Mouse (Mus musculus) midbrain, embryonic 11.5 days (tissue): ENCODE data around the gene Cd244a. TPM values are rescaled to one million over a fixed set of nuclear protein-coding genes. Genes with fewer than 3 reads are reported as not detected.

Experiments used
- ATAC-seq: fragments of 200-750 bp; cut with Nextera tagmentation; 2 replicates; pipeline ENCODE4 v1.8.0; 2017; ENCODE audit warnings: moderate TSS enrichment, moderate library complexity; ENCODE audit not compliant: low FRiP score
- DNase-seq: peaks from one replicate; pipeline ENCODE4 v3.0.0; 2015; ENCODE audit warnings: low spot score; ENCODE audit errors: missing footprints
- H3K27ac ChIP-seq: fragments of 300-500 bp; sonication (generic); 2 replicates; pipeline ENCODE4 v1.5.1; 2014; ENCODE audit warnings: low read depth, low read length
- H3K27me3 ChIP-seq: fragments of 300-500 bp; sonication (generic); 2 replicates; pipeline ENCODE4 v1.6.1; 2014; ENCODE audit warnings: mild to moderate bottlenecking, low read length, moderate library complexity, mixed read lengths; ENCODE audit not compliant: control insufficient read depth, insufficient read depth
- H3K36me3 ChIP-seq: fragments of 300-500 bp; sonication (generic); 2 replicates; pipeline ENCODE4 v1.6.1; 2014; ENCODE audit warnings: mild to moderate bottlenecking, low read length, moderate library complexity, mixed read lengths; ENCODE audit not compliant: control insufficient read depth, insufficient read depth
- H3K4me1 ChIP-seq: fragments of 300-500 bp; sonication (generic); 2 replicates; pipeline ENCODE4 v1.6.1; 2014; ENCODE audit warnings: low read length; ENCODE audit not compliant: control insufficient read depth, insufficient read depth
- H3K4me2 ChIP-seq: fragments of 300-500 bp; sonication (generic); 2 replicates; pipeline ENCODE4 v1.6.1; 2014; ENCODE audit warnings: mild to moderate bottlenecking, moderate library complexity
- H3K4me3 ChIP-seq: fragments of 300-500 bp; sonication (generic); 2 replicates; pipeline ENCODE4 v1.5.1; 2014; ENCODE audit warnings: low read depth, low read length
- H3K9ac ChIP-seq: fragments of 300-500 bp; sonication (generic); 2 replicates; pipeline ENCODE4 v1.6.1; 2014; ENCODE audit warnings: low read length
- H3K9me3 ChIP-seq: fragments of 300-500 bp; sonication (generic); 2 replicates; pipeline ENCODE4 v1.6.1; 2016; ENCODE audit warnings: low read length; ENCODE audit not compliant: control insufficient read depth
- WGBS: fragments of 180-500 bp; shearing (Covaris S2); extraction: QIAGEN DNeasy Blood & Tissue Kit; methylation state at CpG from one replicate; pipeline ENCODE4 v1.1.7; 2014; 5-methylcytosine and 5-hydroxymethylcytosine counted together
- microRNA-seq: library from miRNA; unstranded; fragments of <30 nt; microRNA quantifications from one replicate; pipeline ENCODE4, GENCODE M21; 2017
- polyA plus RNA-seq: library from polyadenylated mRNA; unstranded; fragments of >200 nt; fragmentation: Nextera tagmentation; extraction: Ambion mirVana; gene quantifications from 2 replicates; pipeline ENCODE4 v1.2.1, GENCODE M21; 2014

Gene Cd244a
- polyA plus RNA-seq, 1 experiment from 2014 or later, result not detected

- H3K27me3 ChIP-seq, result no peaks in the 10 kb centered on the region
- 91% methylated on average over 5 of the region's 5 CpGs for WGBS
- H3K9ac ChIP-seq, result no peak within 1 kb of the TSS
- DNase-seq (no peak), ATAC-seq (no peak)
- no peak within 1 kb of the TSS for H3K4me2 ChIP-seq
- H3K27ac ChIP-seq, result no peak within 1 kb of the TSS
- H3K4me1 ChIP-seq, result no peaks in the 10 kb centered on the region
- no peaks in the 10 kb centered on the region for H3K36me3 ChIP-seq
- H3K4me3 ChIP-seq, result no peak within 1 kb of the TSS
- H3K9me3 ChIP-seq, result no peaks in the 10 kb centered on the region
These were observed 93.7 kb downstream of the Cd244a start, which contains the start of gene Slamf7 for GRCm38 (mm10) chr1:171652734-171653133. TSS of gene Slamf7 (minus strand) at chr1:171653035.

DNA sequence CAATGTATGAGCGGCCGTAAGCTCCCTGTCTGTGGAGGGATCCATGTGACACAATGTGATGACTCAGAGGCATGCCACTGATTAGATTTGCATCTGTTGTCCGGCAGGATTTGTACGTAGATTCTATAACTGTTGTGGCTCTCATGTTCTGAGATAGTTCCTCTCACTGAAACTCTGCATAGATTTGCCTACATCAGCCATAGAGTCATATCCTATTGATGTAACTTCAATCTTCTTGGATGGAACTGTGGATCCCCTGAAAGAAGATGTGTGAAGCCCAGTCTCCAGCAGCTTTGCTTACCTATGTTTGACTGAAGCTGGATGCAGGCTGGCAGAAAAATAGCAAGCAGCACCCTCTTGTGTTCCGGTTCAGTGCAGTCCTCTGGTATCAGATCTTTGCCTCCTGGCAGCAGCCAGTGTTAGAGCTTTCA, 99.6 kb downstream of the Cd244a start:
- Histone ChIP-seq H3K27me3 (no peaks in the 10 kb centered on the region), H3K4me2 (no peak overlapping the region), H3K4me3 (no peak overlapping the region), H3K9ac (no peak overlapping the region), H3K4me1 (no peaks in the 10 kb centered on the region), H3K36me3 (no peaks in the 10 kb centered on the region), H3K27ac (no peak overlapping the region), H3K9me3 (no peaks in the 10 kb centered on the region)
- DNase-seq (no peak), ATAC-seq (no peak)
- 85% methylated on average over 5 of the region's 5 CpGs for WGBS

Small RNA genes lying within 50 kb of the gene (microRNA-seq; reads per million reads assigned to microRNA genes)
- not detected for gene Mir7683

Other genes with a start within 250 kb of the Cd244a start
- gene Dedd, start 230.0 kb upstream of the Cd244a start, polyA plus RNA-seq, result 45.1 and 46.7 TPM in 2 replicates
- gene Nit1, start 213.5 kb upstream of the Cd244a start, polyA plus RNA-seq, result 31.9 and 32.7 TPM in 2 replicates
- gene Pfdn2, start 213.5 kb upstream of the Cd244a start, polyA plus RNA-seq, result 64.8 and 69.8 TPM in 2 replicates
- gene Klhdc9, start 198.4 kb upstream of the Cd244a start, polyA plus RNA-seq, result 1.4 and 2.3 TPM in 2 replicates
- 0.49 and 0.65 TPM in 2 replicates for gene Nectin4, start 189.1 kb upstream of the Cd244a start, polyA plus RNA-seq
- 0.38 and 0.57 TPM in 2 replicates for gene Arhgap30, start 170.2 kb upstream of the Cd244a start, polyA plus RNA-seq
- gene Usf1, start 147.9 kb upstream of the Cd244a start, polyA plus RNA-seq, result 152 and 154 TPM in 2 replicates
- gene Tstd1, start 140.3 kb upstream of the Cd244a start, polyA plus RNA-seq, result 2.1 and 4.0 TPM in 2 replicates
- gene F11r, start 121.7 kb upstream of the Cd244a start, polyA plus RNA-seq, result 9.9 and 13.1 TPM in 2 replicates
- gene Alyref2, start 55.7 kb upstream of the Cd244a start, polyA plus RNA-seq, result 16.2 and 16.8 TPM in 2 replicates
- not detected in 2 replicates for gene Itln1, start 23.9 kb upstream of the Cd244a start, polyA plus RNA-seq
- gene Ly9, start 48.2 kb downstream of the Cd244a start, polyA plus RNA-seq, result not detected in 2 replicates
- gene Slamf7, start 93.8 kb downstream of the Cd244a start, polyA plus RNA-seq, result not detected in 2 replicates
- 0.87 and 0.95 TPM in 2 replicates for gene Cd48, start 122.8 kb downstream of the Cd244a start, polyA plus RNA-seq
- gene Slamf1, start 207.9 kb downstream of the Cd244a start, polyA plus RNA-seq, result 0.29 and 0.37 TPM in 2 replicates